Mouse (Mus musculus) cerebellum, postnatal 25 days (tissue): ENCODE measurements around the gene Spats2.
"Not testable (repeated sequence)": the region's sequence is repeated elsewhere in the genome, so short reads cannot be mapped to it uniquely, and the experiment has no call there.

Experiments used
- DNase-seq, 2 experiments: peaks; one replicate each; pipeline ENCODE4 v3.0.0; 2021; ENCODE audit warnings: mixed read lengths in 2 of 2

Spats2 gene

DNA sequence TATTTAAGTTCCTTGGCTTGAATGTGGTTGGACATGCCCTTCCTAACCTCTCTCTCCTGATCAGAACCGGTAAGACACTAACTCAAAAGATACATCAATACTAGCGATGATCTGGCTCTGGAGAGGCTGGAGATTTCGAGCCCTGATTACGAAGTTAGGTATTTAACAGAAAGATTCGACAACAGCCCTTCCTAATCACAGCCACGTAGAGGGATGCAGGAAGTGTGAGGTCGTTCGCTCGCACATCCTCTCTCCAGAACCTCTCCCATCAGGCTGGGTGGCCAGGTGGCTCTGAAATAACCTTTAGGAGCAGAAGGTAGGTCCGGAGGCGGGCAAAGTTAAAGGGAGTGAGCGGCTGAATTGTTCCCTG lies at the start of gene Spats2:
Gene Spats2, plus strand, starts transcription at position 206 of the 370 bp plus-strand sequence.
- no peak for DNase-seq

GRCm38 (mm10) chr15:99076011-99076410 lies 49.7 kb upstream of the Spats2 start:
- not testable (repeated sequence) for DNase-seq

DNA sequence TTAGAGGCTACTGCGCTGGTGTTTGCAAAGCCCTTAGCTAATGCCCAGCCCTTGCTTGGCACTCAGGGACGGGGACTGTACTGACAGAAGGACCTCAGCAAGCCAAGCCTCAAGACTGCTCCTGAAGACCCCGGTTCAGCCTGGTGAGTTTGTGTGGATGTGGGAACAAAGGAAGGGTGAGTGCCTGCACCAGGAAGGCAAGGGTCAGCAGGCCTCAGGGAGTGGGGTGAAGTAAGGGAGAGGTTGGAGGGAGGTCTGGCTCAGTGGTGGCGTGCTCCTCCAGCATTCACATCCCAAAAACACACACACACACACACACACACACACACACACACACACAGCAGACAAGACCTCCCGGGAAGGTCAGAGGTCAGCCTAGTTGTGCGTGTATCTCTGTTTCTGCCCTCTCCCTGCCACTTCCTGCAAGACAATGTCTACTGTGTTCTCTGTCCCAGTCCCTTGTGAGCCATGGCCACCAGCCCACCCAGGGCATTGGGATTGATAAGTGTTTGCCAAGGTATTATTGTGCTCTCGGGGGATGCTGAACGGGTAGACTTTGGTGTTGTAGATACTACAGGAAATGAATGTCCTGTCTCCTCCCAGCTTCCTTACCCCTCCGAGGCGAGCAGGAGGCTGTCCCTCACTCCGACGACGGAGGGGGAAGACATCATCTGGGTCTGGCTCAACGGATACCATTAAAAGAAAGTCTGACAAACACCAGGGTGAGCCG lies 47.4 kb upstream of the Spats2 start:
- DNase-seq: no peak

DNA sequence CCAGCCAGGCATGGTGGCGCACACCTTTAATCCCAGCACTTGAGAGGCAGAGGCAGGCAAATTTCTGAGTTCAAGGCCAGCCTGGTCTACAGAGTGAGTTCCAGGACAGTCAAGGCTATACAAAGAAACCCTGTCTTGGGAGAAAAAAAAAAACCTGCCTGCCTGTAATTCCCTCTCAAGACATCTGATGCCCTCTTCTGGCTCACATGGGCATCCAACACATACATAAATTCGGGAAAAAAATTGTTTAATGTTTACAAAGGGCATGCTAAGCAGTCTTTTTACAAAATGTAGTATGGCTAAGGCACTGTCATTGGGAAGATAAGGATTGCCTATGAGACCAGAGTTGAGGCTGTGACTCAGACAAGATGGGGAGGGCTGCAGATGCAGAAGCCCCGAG lies 45.9 kb upstream of the Spats2 start:
- DNase-seq: no peak

- no peak for DNase-seq
These were observed 43.4 kb upstream of the Spats2 start for GRCm38 (mm10) chr15:99082322-99082721.

DNA sequence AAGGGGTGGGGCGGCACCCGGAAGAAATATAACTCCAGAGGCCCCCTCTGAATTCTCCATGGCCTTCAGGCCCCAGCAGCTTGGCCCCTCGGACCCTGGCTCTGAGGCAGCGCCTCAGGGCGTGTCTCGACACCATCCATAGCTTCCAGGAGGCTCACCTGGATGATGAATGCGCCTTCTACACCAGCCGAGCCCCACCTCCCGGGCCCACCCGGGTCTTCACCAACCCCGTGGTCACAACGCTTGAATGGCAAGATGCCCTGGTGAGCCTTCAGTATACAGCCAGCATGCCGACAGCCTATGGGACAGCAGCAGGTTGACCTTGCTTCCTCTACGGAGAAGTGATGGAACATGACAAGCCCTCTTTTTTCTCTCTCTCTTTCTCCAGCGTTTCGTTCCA lies 42.9 kb upstream of the Spats2 start:
- DNase-seq: no peak

- peak in 1 of 2 experiments; percentile 62 for DNase-seq
These were observed 42.5 kb upstream of the Spats2 start for GRCm38 (mm10) chr15:99083258-99083657.

DNA sequence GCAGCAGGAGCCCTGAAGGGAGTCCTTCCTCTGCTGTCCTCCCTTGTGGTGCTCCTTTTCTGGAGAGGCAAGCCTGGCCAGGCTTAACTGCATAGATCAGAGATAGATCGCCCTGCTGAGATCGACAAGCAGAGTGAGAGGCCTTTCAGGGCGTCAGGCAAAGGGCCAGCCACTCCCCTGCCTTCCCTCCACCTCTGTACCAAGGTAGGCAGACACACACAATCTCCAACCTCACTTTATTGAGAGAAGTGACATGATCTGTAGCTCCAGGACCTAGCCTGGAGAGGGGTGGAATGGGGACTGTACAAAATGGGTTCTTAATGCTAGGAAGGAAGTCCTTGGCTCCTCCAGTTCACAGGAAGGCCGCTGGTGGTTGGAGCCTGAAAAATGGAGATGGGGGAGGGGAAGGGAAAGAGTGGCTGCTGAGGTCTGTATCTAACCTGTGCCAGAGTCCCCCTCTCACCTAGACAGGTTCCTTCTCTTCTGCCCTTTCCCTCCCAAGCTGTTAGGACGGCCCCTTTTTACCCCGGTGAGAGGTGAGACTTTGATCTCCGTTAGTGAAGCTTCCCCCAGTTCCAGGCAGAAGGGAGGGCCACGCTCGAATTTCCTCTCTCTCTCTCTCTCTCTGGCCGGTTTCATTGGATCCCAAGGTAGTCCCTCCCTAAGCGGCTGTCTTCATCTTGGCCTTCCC lies 41.7 kb upstream of the Spats2 start:
- no peak for DNase-seq

DNA sequence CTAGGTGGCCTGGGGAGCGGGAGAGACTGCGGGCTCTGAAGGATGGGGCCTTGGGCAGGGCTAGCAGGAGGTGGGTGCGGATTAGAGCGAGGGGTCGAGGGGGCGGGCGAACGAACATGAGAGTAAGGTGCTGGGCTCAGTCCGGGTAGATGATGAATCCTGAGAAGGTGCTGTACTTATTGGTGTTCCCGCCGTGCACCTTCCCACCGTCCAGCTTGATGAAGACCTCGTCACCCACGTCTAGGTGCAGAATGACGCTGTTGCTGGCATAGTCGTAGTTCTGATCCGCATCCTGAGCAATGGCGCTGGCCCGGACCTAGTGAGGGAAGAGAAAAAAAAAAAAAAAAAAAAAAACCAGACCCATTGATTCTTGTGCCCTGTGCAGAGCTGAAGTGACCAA lies 41.1 kb upstream of the Spats2 start:
- no peak for DNase-seq

DNA sequence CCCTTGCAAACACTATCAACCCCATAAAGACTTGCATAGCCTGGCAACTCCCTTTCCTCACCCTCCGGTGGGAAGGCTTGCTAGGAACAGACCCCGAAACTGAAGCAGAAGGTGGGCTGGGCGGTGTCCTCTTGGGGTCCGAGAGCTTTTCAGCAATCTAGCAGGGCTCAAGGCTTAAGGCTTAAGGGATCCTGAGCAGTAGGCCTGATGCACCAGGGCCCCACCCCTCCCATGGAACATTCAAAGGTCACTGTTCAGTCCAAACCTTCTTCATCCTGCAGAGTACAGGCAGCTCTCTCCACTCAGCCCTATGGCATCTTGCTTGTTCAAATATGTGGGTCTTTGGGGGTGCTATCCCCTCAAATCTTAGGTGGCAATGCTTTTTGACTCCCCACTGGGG lies 39.7 kb upstream of the Spats2 start:
- no peak for DNase-seq

DNA sequence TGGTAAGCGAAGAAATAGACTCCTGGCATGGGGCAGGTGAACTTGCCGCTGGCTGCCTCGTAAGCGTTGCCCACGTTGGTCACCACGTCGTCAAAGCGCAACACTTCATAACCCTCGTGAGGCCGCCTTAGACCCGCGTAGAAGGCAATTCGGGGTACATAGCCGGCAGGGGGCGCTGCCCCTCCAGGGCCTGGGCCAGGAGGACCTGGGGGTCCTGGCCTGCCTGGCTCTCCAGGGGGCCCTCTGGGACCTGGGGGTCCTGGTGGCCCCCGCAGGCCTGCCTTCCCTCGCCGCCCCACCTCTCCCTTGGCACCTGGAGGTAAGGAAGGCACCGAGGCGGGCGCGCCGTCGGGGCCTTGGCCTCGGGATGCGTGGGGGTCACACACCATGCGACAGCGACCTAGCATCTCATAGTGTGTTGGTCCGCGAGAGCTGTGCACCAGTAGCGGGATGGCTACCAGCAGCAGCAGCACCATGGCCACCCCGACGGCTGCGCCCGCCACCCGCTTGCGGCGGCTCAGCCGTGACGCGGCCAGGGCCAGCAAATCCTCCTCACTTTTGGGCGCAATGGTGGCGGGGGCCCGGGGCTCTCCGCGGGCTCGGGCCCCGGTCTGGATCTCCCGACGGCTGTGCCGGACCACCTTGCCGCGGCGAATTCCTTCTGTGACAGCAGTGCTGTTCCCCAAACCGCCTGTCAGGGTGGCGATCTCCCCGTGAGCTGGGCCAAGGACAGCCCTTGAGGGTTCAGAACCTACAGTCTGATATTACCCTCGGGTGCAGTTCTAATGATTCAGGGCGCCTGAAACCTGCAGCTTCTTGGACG lies 38.3 kb upstream of the Spats2 start, which contains the start of gene C1ql4:
Gene C1ql4, minus strand, starts transcription at position 565 of the 823 bp plus-strand sequence.
- peak in 1 of 2 experiments; percentile 39 for DNase-seq

- DNase-seq: peak; percentile 75 to 87
These were observed 37.4 kb upstream of the Spats2 start for GRCm38 (mm10) chr15:99088292-99088691.

DNA sequence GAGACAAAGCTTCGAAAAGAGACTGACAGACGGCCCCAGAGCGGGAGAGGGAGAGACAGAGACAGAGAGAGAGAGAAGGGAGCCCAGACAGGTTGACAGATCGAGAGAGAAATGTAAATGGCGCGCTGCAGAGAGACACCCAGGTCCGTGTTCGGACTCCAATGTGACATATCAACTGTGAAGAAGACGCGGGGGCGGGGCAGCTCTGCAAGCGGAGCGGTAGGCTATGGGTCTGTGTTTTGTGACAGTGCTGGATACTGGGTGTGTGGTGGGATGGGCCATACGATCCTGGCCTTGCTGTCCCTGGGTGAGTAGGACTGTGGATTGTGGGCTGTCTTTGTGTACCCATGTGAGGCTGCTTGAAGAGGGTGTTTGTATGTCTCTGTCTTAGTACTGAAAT lies 36.6 kb upstream of the Spats2 start:
- DNase-seq: peak in 1 of 2 experiments; percentile 24

DNA sequence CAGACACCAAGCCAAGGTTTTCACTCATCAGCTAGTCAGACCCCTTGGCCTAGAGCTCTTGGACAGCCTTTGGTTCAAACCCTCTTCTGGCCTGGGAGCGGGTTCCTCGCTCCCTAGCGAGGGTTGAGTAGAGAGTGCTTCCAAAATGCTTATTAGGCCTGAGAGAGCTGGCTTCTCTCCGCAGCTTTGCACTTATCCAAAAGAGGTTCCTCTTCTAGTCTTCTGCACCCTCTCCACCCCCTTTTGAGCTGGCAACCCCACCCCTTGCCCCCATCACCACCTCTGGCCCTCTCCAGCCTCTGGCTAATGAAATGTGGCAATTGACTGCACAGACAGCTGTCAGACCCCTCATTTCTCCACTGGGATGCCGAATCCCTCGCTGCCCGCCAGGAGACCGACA lies 32.8 kb upstream of the Spats2 start, which contains the start of gene Dnajc22:
Gene Dnajc22, plus strand, starts transcription at position 301 of the 400 bp plus-strand sequence.
- no peak for DNase-seq

- peak; percentile 64 to 65 for DNase-seq
These were observed 32.1 kb upstream of the Spats2 start for GRCm38 (mm10) chr15:99093291-99094258.

DNA sequence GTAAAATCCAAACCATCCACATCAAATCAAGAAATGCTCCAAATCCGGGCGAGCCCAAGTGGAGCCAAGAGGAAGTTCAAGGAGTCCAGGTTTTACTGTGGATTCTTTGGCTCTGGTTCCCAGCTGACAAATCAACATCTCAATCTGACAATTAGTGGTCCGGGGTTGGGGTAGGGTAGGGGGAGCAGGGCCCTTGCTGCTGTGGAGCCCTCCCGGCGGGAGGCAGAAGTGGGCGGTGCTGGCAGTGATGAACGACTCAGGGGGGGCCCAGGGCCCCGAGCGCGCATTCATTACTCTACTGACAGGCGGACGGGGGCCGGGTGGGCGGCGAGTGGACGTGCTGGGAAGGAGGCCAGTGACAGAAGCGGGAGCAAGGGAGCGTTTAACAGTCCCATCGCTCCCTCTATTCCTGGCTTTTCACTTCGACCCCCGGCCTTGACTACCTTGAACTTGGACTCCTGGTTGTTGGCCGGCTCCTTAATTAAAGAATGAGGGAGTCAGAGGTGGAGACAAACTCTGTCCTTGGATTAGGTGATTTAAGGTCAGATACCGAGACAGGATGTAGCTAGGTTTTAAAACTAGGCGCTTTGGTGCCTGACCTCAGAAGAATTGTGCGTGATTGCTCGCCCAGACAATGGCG lies 31.0 kb upstream of the Spats2 start:
- peak in 1 of 2 experiments; percentile 19 for DNase-seq

- DNase-seq: no peak
These were observed 30.4 kb upstream of the Spats2 start for GRCm38 (mm10) chr15:99095356-99095755.

GRCm38 (mm10) chr15:99096061-99096793 lies 29.5 kb upstream of the Spats2 start:
- no peak for DNase-seq

GRCm38 (mm10) chr15:99096831-99097500 lies 28.8 kb upstream of the Spats2 start:
- DNase-seq: peak in 1 of 2 experiments; percentile 40

GRCm38 (mm10) chr15:99097840-99098492 lies 27.8 kb upstream of the Spats2 start:
- peak in 1 of 2 experiments; percentile 17 for DNase-seq
